Mouse (Mus musculus) intestine, embryonic 14.5 days (tissue): ENCODE results near the gene Cdk10. TPM values are rescaled to one million over a fixed set of nuclear protein-coding genes. Genes with fewer than 3 reads are reported as not detected.

Experiments used
- ATAC-seq: fragments of 200-750 bp; cut with Nextera tagmentation; replicated peaks from 2 replicates; pipeline ENCODE4 v1.8.0; 2017; ENCODE audit warnings: low read depth, moderate number of reproducible peaks, moderate TSS enrichment, moderate library complexity; ENCODE audit not compliant: low FRiP score, low TSS enrichment
- DNase-seq: peaks from one replicate; pipeline ENCODE4 v3.0.0-alpha.2; 2018; ENCODE audit warnings: low spot score
- H3K27ac ChIP-seq: fragments of 300-500 bp; sonication (generic); 2 replicates; pipeline ENCODE4 v1.5.1; 2014; ENCODE audit warnings: low read depth, mild to moderate bottlenecking, control low read depth
- H3K27me3 ChIP-seq: fragments of 300-500 bp; sonication (generic); replicated peaks from 2 replicates; pipeline ENCODE4 v1.6.1; 2014; ENCODE audit warnings: low read length, control low read depth; ENCODE audit not compliant: control insufficient read depth, insufficient read depth
- H3K36me3 ChIP-seq: fragments of 300-500 bp; sonication (generic); 2 replicates; pipeline ENCODE4 v1.6.1; 2014; ENCODE audit warnings: low read length, control low read depth; ENCODE audit not compliant: control insufficient read depth, insufficient read depth
- H3K4me1 ChIP-seq: fragments of 300-500 bp; sonication (generic); replicated peaks from 2 replicates; pipeline ENCODE4 v1.6.1; 2014; ENCODE audit warnings: low read length, control low read depth, mixed read lengths; ENCODE audit not compliant: control insufficient read depth, insufficient read depth
- H3K4me2 ChIP-seq: fragments of 300-500 bp; sonication (generic); 2 replicates; pipeline ENCODE4 v1.6.1; 2014; ENCODE audit warnings: low read length
- H3K4me3 ChIP-seq: fragments of 300-500 bp; sonication (generic); 2 replicates; pipeline ENCODE4 v1.5.1; 2014; ENCODE audit warnings: low read depth, low read length, control low read depth, mixed read lengths
- H3K9ac ChIP-seq: fragments of 300-500 bp; sonication (generic); 2 replicates; pipeline ENCODE4 v1.6.1; 2014; ENCODE audit warnings: mild to moderate bottlenecking, low read length
- H3K9me3 ChIP-seq: fragments of 300-500 bp; sonication (generic); 2 replicates; pipeline ENCODE4 v1.6.1; 2016; ENCODE audit warnings: low read length, control low read depth; ENCODE audit not compliant: control insufficient read depth
- WGBS: fragments of 180-500 bp; shearing (Covaris S2); extraction: QIAGEN DNeasy Blood & Tissue Kit; methylation state at CpG from one replicate; pipeline ENCODE4 v1.1.7; 2014; 5-methylcytosine and 5-hydroxymethylcytosine counted together
- polyA plus RNA-seq: library from polyadenylated mRNA; unstranded; fragments of >200 nt; fragmentation: Nextera tagmentation; extraction: Ambion mirVana; gene quantifications from 2 replicates; pipeline ENCODE4 v1.2.1, GENCODE M21; 2014

The Cdk10 gene
- polyA plus RNA-seq, 1 experiment from 2014 or later = 31.1 TPM

DNA sequence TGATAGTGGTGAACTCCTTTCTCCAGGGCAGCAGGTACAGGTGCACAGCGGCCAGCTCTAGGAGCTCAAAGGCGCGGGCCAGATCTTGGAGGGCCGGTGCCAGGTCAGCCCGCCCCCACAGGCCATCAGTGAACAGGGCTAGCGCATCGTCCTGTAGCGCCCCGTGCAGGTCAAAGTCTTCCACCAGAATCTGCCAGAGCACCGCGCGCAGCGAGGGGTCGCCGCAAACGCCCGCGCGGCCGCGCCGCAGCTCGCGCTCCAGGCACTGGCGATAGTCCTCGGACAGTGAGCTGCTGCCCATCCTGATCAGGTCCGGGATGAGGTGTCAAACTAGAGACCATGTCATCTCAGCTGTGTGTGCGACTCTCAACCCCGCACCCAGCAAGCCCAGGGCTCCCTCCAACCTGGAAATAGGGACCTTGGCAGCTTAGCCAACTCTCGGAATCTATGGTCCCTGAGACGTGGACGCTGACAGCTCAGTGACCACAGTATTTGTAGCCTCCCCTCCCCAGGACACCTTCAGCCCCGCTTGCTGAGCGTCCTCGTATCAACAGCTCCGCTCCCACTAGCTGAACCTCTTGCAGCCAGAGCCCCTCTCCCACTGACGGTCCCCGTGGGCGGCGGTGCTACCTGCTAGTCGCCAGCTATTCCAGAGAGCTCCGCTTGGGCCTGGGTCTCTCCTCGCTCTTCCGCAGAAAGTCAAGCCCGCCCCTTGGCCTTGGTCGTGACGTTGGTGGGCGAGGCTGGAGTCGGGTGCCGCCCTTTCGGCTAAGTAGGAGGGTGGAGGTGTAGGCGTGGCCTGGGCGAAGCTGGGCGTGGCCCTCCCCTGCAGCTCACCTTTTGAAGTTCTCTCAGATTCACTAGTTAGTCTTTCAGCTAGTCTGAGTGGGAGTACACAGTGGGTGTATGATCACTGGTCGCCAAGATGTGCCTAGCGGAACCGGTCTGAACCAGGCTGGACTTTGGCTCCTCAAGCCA is 11.2 kb downstream of the Cdk10 start, which contains the start of gene Spata2l:
Spata2l (minus strand) TSS at position 714 of the 978 bp plus-strand sequence.
- peak within 1 kb of the TSS; percentile 36 for H3K9ac ChIP-seq
- DNase-seq = peak; percentile 90
- 2% methylated on average over 57 of the region's 57 CpGs for WGBS
- ATAC-seq = peak; percentile 86
- H3K9me3 ChIP-seq = no peaks in the 10 kb centered on the region
- no peak within 1 kb of the TSS for H3K27ac ChIP-seq
- H3K4me2 ChIP-seq = peak within 1 kb of the TSS; percentile 93
- peaks cover 11% of the 10 kb centered on the region for H3K4me1 ChIP-seq
- H3K27me3 ChIP-seq = peaks cover 16% of the 10 kb centered on the region
- no peaks in the 10 kb centered on the region for H3K36me3 ChIP-seq
- H3K4me3 ChIP-seq = peak within 1 kb of the TSS; percentile 46

DNA sequence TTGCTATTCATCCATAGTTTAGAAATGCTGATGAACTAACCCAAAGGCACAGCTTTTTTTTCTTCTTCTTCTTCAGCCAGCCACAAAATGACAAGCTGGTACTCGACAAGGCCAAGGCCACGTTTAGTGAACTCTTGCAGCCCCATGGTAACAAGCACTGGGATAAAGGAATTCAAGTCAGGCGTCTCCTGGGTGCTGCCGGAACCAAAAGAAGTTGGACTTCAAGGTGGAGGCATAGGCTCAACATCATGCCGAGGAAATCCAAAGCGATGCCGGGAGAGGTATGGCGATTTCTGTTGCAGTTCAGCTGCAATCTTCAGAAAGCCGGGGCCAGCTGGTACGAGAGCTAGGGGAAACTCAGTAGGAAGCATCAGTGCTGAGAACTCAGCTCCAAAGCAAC is 14.8 kb downstream of the Cdk10 start:
- Histone ChIP-seq H3K4me3 (no peak overlapping the region), H3K27me3 (peaks cover 12% of the 10 kb centered on the region), H3K36me3 (peaks cover 20% of the 10 kb centered on the region; the same call in 1 of the 2 replicates), H3K4me2 (no peak overlapping the region), H3K27ac (no peak overlapping the region), H3K4me1 (peaks cover 11% of the 10 kb centered on the region), H3K9ac (no peak overlapping the region), H3K9me3 (no peaks in the 10 kb centered on the region)
- no peak for DNase-seq
- WGBS = 89% methylated on average over 10 of the region's 10 CpGs
- ATAC-seq = no peak

DNA sequence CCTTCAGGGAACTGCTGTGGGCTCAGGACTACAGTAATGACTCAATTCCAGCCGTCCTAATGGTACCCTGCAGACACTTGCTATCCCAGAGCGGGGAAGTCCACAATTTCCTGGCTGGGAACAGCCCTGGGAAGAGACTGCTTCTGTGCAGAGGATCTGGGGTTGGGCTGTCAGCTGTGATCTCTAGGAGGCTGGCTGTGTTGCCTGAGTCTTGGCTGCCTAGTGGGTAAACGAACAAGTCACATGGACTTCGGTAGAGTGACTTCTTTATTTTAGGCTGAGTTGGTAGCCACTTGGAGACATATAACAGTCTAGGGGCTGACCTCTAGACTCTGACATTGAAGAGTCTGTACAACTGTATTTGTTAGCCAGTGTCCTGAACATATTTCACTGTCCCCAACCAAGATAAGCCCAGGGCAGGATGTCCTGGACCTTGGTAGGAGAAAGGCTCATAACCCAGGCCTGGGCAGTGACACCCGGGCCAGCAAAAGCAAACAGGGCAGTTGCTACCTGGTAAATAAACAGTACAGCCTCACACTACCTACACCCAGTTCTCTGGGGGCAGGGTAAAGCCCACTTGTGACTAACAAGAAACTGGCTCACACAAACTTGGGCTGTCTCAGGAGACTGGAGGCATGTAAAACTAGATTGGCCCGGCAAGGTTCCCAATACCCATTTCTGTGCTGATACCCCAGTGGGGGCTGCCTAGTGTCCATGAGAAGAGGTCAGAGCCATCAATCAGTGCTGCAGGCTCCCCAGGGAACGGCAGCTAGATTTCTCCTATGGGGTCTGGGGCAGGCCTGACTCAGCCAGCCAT is 17.7 kb downstream of the Cdk10 start:
- no peak overlapping the region for H3K27ac ChIP-seq
- ATAC-seq (no peak), DNase-seq (no peak)
- no peak overlapping the region for H3K4me2 ChIP-seq
- no peaks in the 10 kb centered on the region for H3K27me3 ChIP-seq
- H3K9me3 ChIP-seq = no peaks in the 10 kb centered on the region
- H3K4me3 ChIP-seq = no peak overlapping the region
- H3K4me1 ChIP-seq = no peaks in the 10 kb centered on the region
- WGBS = 82% methylated on average over 7 of the region's 7 CpGs
- peaks cover 48% of the 10 kb centered on the region for H3K36me3 ChIP-seq
- no peak overlapping the region for H3K9ac ChIP-seq

DNA sequence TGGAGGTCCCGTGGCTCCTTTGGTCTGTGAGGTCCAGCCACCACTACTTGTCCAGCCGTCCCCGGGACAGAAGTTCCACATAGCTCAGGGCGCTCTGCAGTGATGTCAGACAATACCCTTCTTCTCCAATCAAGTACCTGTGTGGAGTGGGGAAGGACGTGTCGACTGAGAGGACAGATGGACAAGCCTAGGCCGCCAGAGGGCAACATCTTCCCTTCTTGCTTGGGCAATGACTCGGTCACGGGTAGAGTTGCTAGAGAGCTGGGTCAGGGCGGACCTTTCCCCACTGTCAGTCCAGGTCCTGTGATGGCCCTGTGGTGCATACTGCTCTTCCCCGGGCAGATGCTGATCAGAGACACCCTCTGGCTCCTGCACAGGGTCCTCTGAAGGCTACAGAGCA is 18.4 kb downstream of the Cdk10 start:
- ATAC-seq = no peak
- Histone ChIP-seq H3K4me1 (no peaks in the 10 kb centered on the region), H3K4me2 (no peak overlapping the region), H3K4me3 (no peak overlapping the region), H3K9ac (no peak overlapping the region), H3K36me3 (peaks cover 56% of the 10 kb centered on the region), H3K27me3 (no peaks in the 10 kb centered on the region), H3K27ac (no peak overlapping the region), H3K9me3 (no peaks in the 10 kb centered on the region)
- 68% methylated on average over 11 of the region's 11 CpGs for WGBS
- no peak for DNase-seq

DNA sequence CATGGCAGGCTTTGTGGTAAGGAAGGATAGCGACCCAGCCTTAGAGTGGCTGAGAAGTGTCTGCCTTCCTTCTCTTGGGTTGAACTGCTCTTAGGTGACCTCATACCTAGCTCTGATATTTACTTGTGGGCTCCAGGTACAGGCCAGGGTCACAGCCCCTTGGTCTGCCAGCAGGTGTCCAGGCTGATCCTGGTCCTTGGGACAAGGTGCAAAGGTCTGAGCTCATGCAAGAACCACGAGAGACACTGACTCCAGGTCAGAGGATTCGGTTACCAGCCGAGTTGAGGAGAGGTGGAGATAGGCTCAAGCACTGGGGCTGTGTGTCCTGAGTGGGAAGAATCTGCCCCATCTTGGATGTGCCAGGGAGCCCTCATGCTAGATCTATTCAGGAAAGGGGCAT is 19.7 kb downstream of the Cdk10 start:
- no peak for ATAC-seq

DNA sequence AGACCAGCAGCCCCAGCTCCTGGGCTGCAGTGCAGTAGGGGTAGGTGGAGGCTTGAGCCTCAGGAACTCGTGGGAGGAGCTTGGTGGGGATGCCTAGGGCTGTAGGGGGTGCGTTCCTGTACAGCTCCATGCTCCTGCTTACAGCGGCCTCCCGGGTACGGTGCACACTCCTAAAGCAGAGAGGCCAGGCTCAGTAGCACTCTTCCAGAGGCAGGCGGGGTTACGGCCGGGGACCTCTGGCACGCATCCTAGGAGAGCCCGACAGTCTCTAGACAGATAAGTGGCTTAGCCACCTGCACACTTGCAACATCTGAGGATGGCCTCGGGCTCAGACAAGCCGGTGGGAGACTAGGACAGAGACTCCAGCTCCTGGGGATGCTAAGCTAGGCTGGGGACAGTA is 20.9 kb downstream of the Cdk10 start:
- Histone ChIP-seq H3K4me1 (no peaks in the 10 kb centered on the region), H3K4me2 (no peak overlapping the region), H3K9me3 (no peaks in the 10 kb centered on the region), H3K27ac (no peak overlapping the region), H3K9ac (no peak overlapping the region), H3K36me3 (peaks cover 80% of the 10 kb centered on the region), H3K27me3 (no peaks in the 10 kb centered on the region), H3K4me3 (no peak overlapping the region)
- 85% methylated on average over 12 of the region's 12 CpGs for WGBS
- DNase-seq = no peak
- no peak for ATAC-seq

More for the DNA sequence above, 19.7 kb downstream of the Cdk10 start:
- Histone ChIP-seq H3K4me2 (no peak overlapping the region), H3K4me1 (no peaks in the 10 kb centered on the region), H3K36me3 (peaks cover 69% of the 10 kb centered on the region), H3K4me3 (no peak overlapping the region), H3K27me3 (no peaks in the 10 kb centered on the region), H3K9ac (no peak overlapping the region), H3K27ac (no peak overlapping the region), H3K9me3 (no peaks in the 10 kb centered on the region)
- WGBS = 87% methylated on average over 4 of the region's 4 CpGs
- DNase-seq = no peak

DNA sequence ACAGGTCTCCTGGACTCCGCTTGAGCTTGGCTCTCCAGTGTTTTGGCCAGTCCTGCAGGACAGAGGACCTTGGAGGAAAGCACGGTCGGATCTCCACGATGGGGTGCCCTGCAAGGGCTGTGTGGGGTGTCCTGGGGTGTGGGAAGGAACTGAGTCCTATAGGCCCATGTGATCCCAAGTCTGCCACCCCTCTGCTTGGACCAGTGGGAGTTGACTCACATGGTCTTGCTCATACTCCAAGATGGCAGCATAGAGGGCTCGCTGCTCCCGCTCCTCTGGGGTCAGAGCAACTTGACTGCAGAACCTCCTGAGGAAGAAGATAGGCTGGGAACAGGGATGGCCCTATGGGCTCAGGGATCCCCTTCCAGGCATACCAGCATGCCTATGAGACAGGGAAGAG is 23.1 kb downstream of the Cdk10 start:
- ATAC-seq (no peak), DNase-seq (no peak)
- 96% methylated on average over 6 of the region's 6 CpGs for WGBS
- Histone ChIP-seq H3K9ac (no peak overlapping the region), H3K4me3 (no peak overlapping the region), H3K9me3 (no peaks in the 10 kb centered on the region), H3K4me1 (peaks cover 4% of the 10 kb centered on the region; the same call in 1 of the 2 replicates), H3K36me3 (peaks cover 87% of the 10 kb centered on the region), H3K4me2 (no peak overlapping the region), H3K27me3 (no peaks in the 10 kb centered on the region), H3K27ac (no peak overlapping the region)

DNA sequence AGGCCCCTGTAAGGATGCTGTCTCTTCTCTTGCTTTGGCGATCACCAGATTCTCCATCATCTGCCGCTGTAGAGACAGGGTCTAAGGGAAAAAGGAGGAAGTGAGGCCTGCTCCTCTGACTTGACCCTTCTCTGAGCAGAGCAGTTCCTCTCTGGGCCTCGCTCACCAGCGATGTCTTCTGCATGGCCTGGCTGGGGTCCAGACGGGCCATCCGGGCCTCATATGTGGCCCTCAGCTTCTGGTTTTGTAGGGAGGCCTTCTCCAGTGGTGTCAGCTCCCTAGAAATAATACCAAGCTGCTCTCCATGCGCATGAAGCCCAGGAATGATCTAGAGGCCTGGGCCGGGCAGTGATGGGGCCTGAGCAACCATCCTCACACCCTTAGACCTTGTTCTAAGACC is 24.0 kb downstream of the Cdk10 start:
- Histone ChIP-seq H3K9ac (no peak overlapping the region), H3K4me1 (peaks cover 11% of the 10 kb centered on the region), H3K4me3 (no peak overlapping the region), H3K4me2 (no peak overlapping the region), H3K9me3 (no peaks in the 10 kb centered on the region), H3K36me3 (peaks cover 79% of the 10 kb centered on the region), H3K27me3 (no peaks in the 10 kb centered on the region), H3K27ac (no peak overlapping the region)
- DNase-seq (no peak), ATAC-seq (no peak)
- 93% methylated on average over 8 of the region's 8 CpGs for WGBS
